Mouse (Mus musculus): ENCODE measurements around the gene Hnrnpl. TPM values are rescaled to one million over a fixed set of nuclear protein-coding genes. Genes with fewer than 3 reads are reported as not detected.

The Hnrnpl gene
- polyA plus RNA-seq, 1 experiment from 2014 or later, result 326 TPM

- Histone ChIP-seq H3K27me3 (ENCODE audit: control insufficient read depth, insufficient read depth, low read length) (no peaks in the 10 kb centered on the region), H3K4me3 (ENCODE audit: low read depth, low read length) (no peak overlapping the region), H3K9me3 (ENCODE audit: control insufficient read depth, low read length) (no peaks in the 10 kb centered on the region), H3K9ac (ENCODE audit: low read length) (no peak overlapping the region), H3K36me3 (ENCODE audit: control insufficient read depth, insufficient read depth, low read length) (no peaks in the 10 kb centered on the region), H3K4me1 (ENCODE audit: control insufficient read depth, insufficient read depth, low read length) (no peaks in the 10 kb centered on the region), H3K4me2 (ENCODE audit: low read depth) (no peak overlapping the region), H3K27ac (ENCODE audit: low read depth, low read length) (no peak overlapping the region)
- no peak for ATAC-seq (ENCODE audit: insufficient read depth, low FRiP score, low TSS enrichment)
- DNase-seq (ENCODE audit: low spot score), result no peak
- WGBS, result 85% methylated on average over 5 of the region's 5 CpGs
Observed at GRCm38 (mm10) chr7:28836936-28837335, 28.6 kb downstream of the Hnrnpl start.

GRCm38 (mm10) chr7:28838331-28838730 is 30.0 kb downstream of the Hnrnpl start:
- ATAC-seq (ENCODE audit: insufficient read depth, low FRiP score, low TSS enrichment), result no peak
- DNase-seq (ENCODE audit: low spot score), result no peak
- Histone ChIP-seq H3K9ac (ENCODE audit: low read length) (no peak overlapping the region), H3K4me1 (ENCODE audit: control insufficient read depth, insufficient read depth, low read length) (no peaks in the 10 kb centered on the region), H3K27me3 (ENCODE audit: control insufficient read depth, insufficient read depth, low read length) (no peaks in the 10 kb centered on the region), H3K36me3 (ENCODE audit: control insufficient read depth, insufficient read depth, low read length) (no peaks in the 10 kb centered on the region), H3K27ac (ENCODE audit: low read depth, low read length) (no peak overlapping the region), H3K4me2 (ENCODE audit: low read depth) (no peak overlapping the region), H3K4me3 (ENCODE audit: low read depth, low read length) (no peak overlapping the region), H3K9me3 (ENCODE audit: control insufficient read depth, low read length) (no peaks in the 10 kb centered on the region)
- WGBS, result 73% methylated on average over 9 of the region's 9 CpGs

- H3K4me2 ChIP-seq (ENCODE audit: low read depth), result no peak overlapping the region
- ATAC-seq (ENCODE audit: insufficient read depth, low FRiP score, low TSS enrichment) (no peak), DNase-seq (ENCODE audit: low spot score) (no peak)
- H3K27me3 ChIP-seq (ENCODE audit: control insufficient read depth, insufficient read depth, low read length), result no peaks in the 10 kb centered on the region
- no peaks in the 10 kb centered on the region for H3K36me3 ChIP-seq (ENCODE audit: control insufficient read depth, insufficient read depth, low read length)
- WGBS, result 87% methylated on average over 1 of the region's 1 CpGs
- no peak overlapping the region for H3K27ac ChIP-seq (ENCODE audit: low read depth, low read length)
- no peak overlapping the region for H3K9ac ChIP-seq (ENCODE audit: low read length)
- H3K9me3 ChIP-seq (ENCODE audit: control insufficient read depth, low read length), result no peaks in the 10 kb centered on the region
- H3K4me3 ChIP-seq (ENCODE audit: low read depth, low read length), result no peak overlapping the region
- H3K4me1 ChIP-seq (ENCODE audit: control insufficient read depth, insufficient read depth, low read length), result no peaks in the 10 kb centered on the region
Observed at GRCm38 (mm10) chr7:28847273-28847672, 38.9 kb downstream of the Hnrnpl start.

- WGBS, result 67% methylated on average over 1 of the region's 1 CpGs
- Histone ChIP-seq H3K36me3 (ENCODE audit: control insufficient read depth, insufficient read depth, low read length) (no peaks in the 10 kb centered on the region), H3K9me3 (ENCODE audit: control insufficient read depth, low read length) (no peaks in the 10 kb centered on the region), H3K9ac (ENCODE audit: low read length) (no peak overlapping the region), H3K4me1 (ENCODE audit: control insufficient read depth, insufficient read depth, low read length) (no peaks in the 10 kb centered on the region), H3K4me3 (ENCODE audit: low read depth, low read length) (no peak overlapping the region), H3K4me2 (ENCODE audit: low read depth) (no peak overlapping the region), H3K27ac (ENCODE audit: low read depth, low read length) (no peak overlapping the region), H3K27me3 (ENCODE audit: control insufficient read depth, insufficient read depth, low read length) (no peaks in the 10 kb centered on the region)
- ATAC-seq (ENCODE audit: insufficient read depth, low FRiP score, low TSS enrichment) (no peak), DNase-seq (ENCODE audit: low spot score) (no peak)
Observed at GRCm38 (mm10) chr7:28849700-28850236, 41.4 kb downstream of the Hnrnpl start.

GRCm38 (mm10) chr7:28850642-28851041 is 42.3 kb downstream of the Hnrnpl start:
- no peaks in the 10 kb centered on the region for H3K4me1 ChIP-seq (ENCODE audit: control insufficient read depth, insufficient read depth, low read length)
- H3K4me3 ChIP-seq (ENCODE audit: low read depth, low read length), result no peak overlapping the region
- ATAC-seq (ENCODE audit: insufficient read depth, low FRiP score, low TSS enrichment) (no peak), DNase-seq (ENCODE audit: low spot score) (no peak)
- H3K27ac ChIP-seq (ENCODE audit: low read depth, low read length), result no peak overlapping the region
- no peak overlapping the region for H3K4me2 ChIP-seq (ENCODE audit: low read depth)
- H3K9ac ChIP-seq (ENCODE audit: low read length), result no peak overlapping the region
- no peaks in the 10 kb centered on the region for H3K9me3 ChIP-seq (ENCODE audit: control insufficient read depth, low read length)
- WGBS, result 79% methylated on average over 4 of the region's 4 CpGs
- no peaks in the 10 kb centered on the region for H3K36me3 ChIP-seq (ENCODE audit: control insufficient read depth, insufficient read depth, low read length)
- H3K27me3 ChIP-seq (ENCODE audit: control insufficient read depth, insufficient read depth, low read length), result no peaks in the 10 kb centered on the region

GRCm38 (mm10) chr7:28859953-28860352 is 51.6 kb downstream of the Hnrnpl start:
- Histone ChIP-seq H3K9ac (ENCODE audit: low read length) (no peak overlapping the region), H3K9me3 (ENCODE audit: control insufficient read depth, low read length) (no peaks in the 10 kb centered on the region), H3K4me1 (ENCODE audit: control insufficient read depth, insufficient read depth, low read length) (no peaks in the 10 kb centered on the region), H3K4me2 (ENCODE audit: low read depth) (no peak overlapping the region), H3K36me3 (ENCODE audit: control insufficient read depth, insufficient read depth, low read length) (no peaks in the 10 kb centered on the region), H3K27me3 (ENCODE audit: control insufficient read depth, insufficient read depth, low read length) (no peaks in the 10 kb centered on the region), H3K4me3 (ENCODE audit: low read depth, low read length) (no peak overlapping the region), H3K27ac (ENCODE audit: low read depth, low read length) (no peak overlapping the region)
- no peak for DNase-seq (ENCODE audit: low spot score)
- no peak for ATAC-seq (ENCODE audit: insufficient read depth, low FRiP score, low TSS enrichment)
- WGBS, result 92% methylated on average over 2 of the region's 2 CpGs

- no peak for DNase-seq (ENCODE audit: low spot score)
- no peak overlapping the region for H3K9ac ChIP-seq (ENCODE audit: low read length)
- H3K36me3 ChIP-seq (ENCODE audit: control insufficient read depth, insufficient read depth, low read length), result no peaks in the 10 kb centered on the region
- H3K9me3 ChIP-seq (ENCODE audit: control insufficient read depth, low read length), result no peaks in the 10 kb centered on the region
- H3K4me1 ChIP-seq (ENCODE audit: control insufficient read depth, insufficient read depth, low read length), result 0 out of 2 replicates have a peak, but pooled peaks cover 2% of the 10 kb centered on the region
- WGBS, result 91% methylated on average over 6 of the region's 6 CpGs
- H3K4me3 ChIP-seq (ENCODE audit: low read depth, low read length), result no peak overlapping the region
- no peak overlapping the region for H3K4me2 ChIP-seq (ENCODE audit: low read depth)
- ATAC-seq (ENCODE audit: insufficient read depth, low FRiP score, low TSS enrichment), result no peak
- H3K27me3 ChIP-seq (ENCODE audit: control insufficient read depth, insufficient read depth, low read length), result no peaks in the 10 kb centered on the region
- H3K27ac ChIP-seq (ENCODE audit: low read depth, low read length), result no peak overlapping the region
Observed at GRCm38 (mm10) chr7:28860898-28861297, 52.6 kb downstream of the Hnrnpl start.

GRCm38 (mm10) chr7:28862817-28863499 is 54.6 kb downstream of the Hnrnpl start:
- Histone ChIP-seq H3K4me2 (ENCODE audit: low read depth) (no peak overlapping the region), H3K4me1 (ENCODE audit: control insufficient read depth, insufficient read depth, low read length) (0 out of 2 replicates have a peak, but pooled peaks cover 3% of the 10 kb centered on the region), H3K4me3 (ENCODE audit: low read depth, low read length) (no peak overlapping the region), H3K36me3 (ENCODE audit: control insufficient read depth, insufficient read depth, low read length) (no peaks in the 10 kb centered on the region), H3K27ac (ENCODE audit: low read depth, low read length) (no peak overlapping the region), H3K9ac (ENCODE audit: low read length) (no peak overlapping the region), H3K9me3 (ENCODE audit: control insufficient read depth, low read length) (no peaks in the 10 kb centered on the region), H3K27me3 (ENCODE audit: control insufficient read depth, insufficient read depth, low read length) (no peaks in the 10 kb centered on the region)
- WGBS, result 79% methylated on average over 15 of the region's 15 CpGs
- DNase-seq (ENCODE audit: low spot score) (no peak), ATAC-seq (ENCODE audit: insufficient read depth, low FRiP score, low TSS enrichment) (no peak)

GRCm38 (mm10) chr7:28863540-28863939 is 55.2 kb downstream of the Hnrnpl start, which contains the start of gene Lgals7:
TSS of gene Lgals7 (plus strand) at chr7:28863853.
- H3K9me3 ChIP-seq (ENCODE audit: control insufficient read depth, low read length), result no peaks in the 10 kb centered on the region
- no peak within 1 kb of the TSS for H3K4me2 ChIP-seq (ENCODE audit: low read depth)
- DNase-seq (ENCODE audit: low spot score) (no peak), ATAC-seq (ENCODE audit: insufficient read depth, low FRiP score, low TSS enrichment) (no peak)
- no peaks in the 10 kb centered on the region for H3K27me3 ChIP-seq (ENCODE audit: control insufficient read depth, insufficient read depth, low read length)
- 0 out of 2 replicates have a peak, but pooled peaks cover 3% of the 10 kb centered on the region for H3K4me1 ChIP-seq (ENCODE audit: control insufficient read depth, insufficient read depth, low read length)
- H3K4me3 ChIP-seq (ENCODE audit: low read depth, low read length), result no peak within 1 kb of the TSS
- H3K27ac ChIP-seq (ENCODE audit: low read depth, low read length), result no peak within 1 kb of the TSS
- no peaks in the 10 kb centered on the region for H3K36me3 ChIP-seq (ENCODE audit: control insufficient read depth, insufficient read depth, low read length)
- H3K9ac ChIP-seq (ENCODE audit: low read length), result no peak within 1 kb of the TSS
- 83% methylated on average over 6 of the region's 6 CpGs for WGBS
